Mouse (Mus musculus) lung, embryonic 16.5 days (tissue): ENCODE results near the gene Mrln. TPM values are rescaled to one million over a fixed set of nuclear protein-coding genes. Genes with fewer than 3 reads are reported as not detected.

Source experiments
- ATAC-seq: fragments of 200-750 bp; cut with Nextera tagmentation; 2 replicates; pipeline ENCODE4 v1.8.0; 2017; ENCODE audit warnings: low read depth, mild to moderate bottlenecking, moderate library complexity
- H3K27ac ChIP-seq: fragments of 300-500 bp; sonication (generic); 2 replicates; pipeline ENCODE4 v1.5.1; 2014; ENCODE audit warnings: mild to moderate bottlenecking, control low read depth, low read length
- H3K27me3 ChIP-seq: fragments of 300-500 bp; sonication (generic); 2 replicates; pipeline ENCODE4 v1.6.1; 2014; ENCODE audit warnings: low read depth, low read length, mixed read lengths; ENCODE audit not compliant: control insufficient read depth, insufficient read depth
- H3K36me3 ChIP-seq: fragments of 300-500 bp; sonication (generic); 2 replicates; pipeline ENCODE4 v1.6.1; 2014; ENCODE audit warnings: low read length; ENCODE audit not compliant: control insufficient read depth, insufficient read depth
- H3K4me1 ChIP-seq: fragments of 300-500 bp; sonication (generic); replicated peaks from 2 replicates; pipeline ENCODE4 v1.6.1; 2014; ENCODE audit warnings: low read length, mixed read lengths; ENCODE audit not compliant: control insufficient read depth, insufficient read depth
- H3K4me2 ChIP-seq: fragments of 300-500 bp; sonication (generic); 2 replicates; pipeline ENCODE4 v1.6.1; 2014; ENCODE audit warnings: low read depth, low read length, control low read depth
- H3K4me3 ChIP-seq: fragments of 300-500 bp; sonication (generic); 2 replicates; pipeline ENCODE4 v1.5.1; 2014; ENCODE audit warnings: mild to moderate bottlenecking, low read length, control low read depth
- H3K9ac ChIP-seq: fragments of 300-500 bp; sonication (generic); 2 replicates; pipeline ENCODE4 v1.6.1; 2014; ENCODE audit warnings: low read length, control low read depth
- H3K9me3 ChIP-seq: fragments of 300-500 bp; sonication (generic); 2 replicates; pipeline ENCODE4 v1.6.1; 2016; ENCODE audit warnings: low read length; ENCODE audit not compliant: control insufficient read depth
- WGBS: fragments of 180-500 bp; shearing (Covaris S2); extraction: QIAGEN DNeasy Blood & Tissue Kit; methylation state at CpG from one replicate; pipeline ENCODE4 v1.1.7; 2014; 5-methylcytosine and 5-hydroxymethylcytosine counted together
- polyA plus RNA-seq: library from polyadenylated mRNA; unstranded; fragments of >200 nt; fragmentation: Nextera tagmentation; extraction: Ambion mirVana; gene quantifications from 2 replicates; pipeline ENCODE4 v1.2.1, GENCODE M21; 2015

Mrln gene
- polyA plus RNA-seq, 1 experiment from 2014 or later = 1.6 TPM

DNA sequence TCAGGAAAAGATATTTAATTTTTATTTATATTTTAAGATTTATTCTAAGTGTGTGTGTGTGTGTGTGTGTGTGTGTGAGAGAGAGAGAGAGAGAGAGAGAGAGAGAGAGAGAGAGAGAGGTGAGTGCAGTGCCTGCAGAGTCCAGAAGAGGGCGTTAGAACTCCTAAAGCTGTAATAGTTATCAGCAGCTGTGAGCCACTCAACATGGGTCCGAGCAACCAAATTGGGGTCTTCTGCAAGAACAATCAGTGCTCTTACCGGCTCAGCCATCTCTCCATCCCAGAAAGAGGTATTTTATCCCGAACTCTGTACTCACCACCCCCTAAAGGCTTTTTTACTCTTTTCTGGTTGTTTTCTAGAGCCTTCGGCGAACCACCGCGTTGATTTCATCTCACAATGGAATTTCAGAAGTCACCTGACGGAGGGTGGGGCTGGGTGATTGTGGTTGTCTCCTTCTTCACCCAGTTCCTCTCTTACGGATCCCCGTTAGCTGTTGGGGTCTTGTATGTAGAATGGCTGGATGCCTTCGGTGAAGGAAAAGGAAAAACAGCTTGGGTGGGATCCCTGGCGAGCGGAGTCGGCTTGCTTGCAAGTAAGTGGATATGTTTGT is 51.2 kb downstream of the Mrln start:
- 87% methylated on average over 15 of the region's 15 CpGs for WGBS
- no peaks in the 10 kb centered on the region for H3K27me3 ChIP-seq
- H3K9ac ChIP-seq = no peak overlapping the region
- no peaks in the 10 kb centered on the region for H3K36me3 ChIP-seq
- no peak overlapping the region for H3K4me3 ChIP-seq
- no peak for ATAC-seq
- no peaks in the 10 kb centered on the region for H3K9me3 ChIP-seq
- no peaks in the 10 kb centered on the region for H3K4me1 ChIP-seq
- no peak overlapping the region for H3K4me2 ChIP-seq
- no peak overlapping the region for H3K27ac ChIP-seq

DNA sequence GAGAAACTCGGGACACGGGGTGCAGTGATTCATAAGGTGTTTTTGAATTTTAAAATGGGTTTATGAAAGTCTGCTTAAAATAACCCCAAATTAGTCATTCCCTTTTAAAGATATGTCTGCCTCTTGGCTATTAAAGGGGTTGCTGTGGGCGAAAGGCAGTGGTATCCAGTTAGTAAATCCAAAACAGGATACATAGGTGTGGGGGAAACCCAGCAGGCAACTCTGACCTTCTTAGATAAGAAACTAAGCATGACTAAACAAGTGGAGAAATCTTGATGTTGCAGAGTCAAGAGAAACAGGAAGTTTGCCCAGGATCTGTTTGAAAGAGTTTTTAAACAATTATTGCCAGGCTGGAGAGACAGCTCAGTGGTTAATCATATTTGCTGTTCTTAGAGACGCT is 52.6 kb downstream of the Mrln start:
- Histone ChIP-seq H3K36me3 (no peaks in the 10 kb centered on the region), H3K9me3 (no peaks in the 10 kb centered on the region), H3K9ac (no peak overlapping the region), H3K4me3 (no peak overlapping the region), H3K4me2 (no peak overlapping the region), H3K4me1 (no peaks in the 10 kb centered on the region), H3K27me3 (no peaks in the 10 kb centered on the region), H3K27ac (no peak overlapping the region)
- ATAC-seq = no peak
- WGBS = 55% methylated on average over 4 of the region's 4 CpGs

DNA sequence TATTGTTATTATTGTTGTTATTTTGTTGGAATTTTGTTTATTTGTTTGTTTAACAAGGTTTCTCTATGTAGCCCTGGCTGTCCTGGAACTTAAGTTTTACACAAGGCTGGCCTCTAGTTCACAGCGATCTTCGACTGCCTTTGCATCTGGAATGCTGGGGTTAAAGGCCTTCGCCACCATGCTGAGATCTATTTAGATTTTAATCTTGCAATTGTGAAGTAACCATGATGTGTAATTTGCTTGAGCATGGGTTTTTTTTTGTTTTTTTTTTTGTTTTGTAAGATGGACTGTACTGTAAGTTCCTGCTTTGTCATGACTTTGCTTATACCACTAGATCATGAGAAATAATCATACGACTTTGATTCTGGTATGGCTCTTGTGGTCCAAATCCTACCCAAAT is 56.4 kb downstream of the Mrln start:
- H3K4me2 ChIP-seq = no peak overlapping the region
- H3K9ac ChIP-seq = no peak overlapping the region
- H3K4me1 ChIP-seq = peaks cover 8% of the 10 kb centered on the region
- 80% methylated on average over 4 of the region's 4 CpGs for WGBS
- no peaks in the 10 kb centered on the region for H3K9me3 ChIP-seq
- H3K27ac ChIP-seq = no peak overlapping the region
- ATAC-seq = no peak
- no peaks in the 10 kb centered on the region for H3K27me3 ChIP-seq
- no peaks in the 10 kb centered on the region for H3K36me3 ChIP-seq
- no peak overlapping the region for H3K4me3 ChIP-seq

DNA sequence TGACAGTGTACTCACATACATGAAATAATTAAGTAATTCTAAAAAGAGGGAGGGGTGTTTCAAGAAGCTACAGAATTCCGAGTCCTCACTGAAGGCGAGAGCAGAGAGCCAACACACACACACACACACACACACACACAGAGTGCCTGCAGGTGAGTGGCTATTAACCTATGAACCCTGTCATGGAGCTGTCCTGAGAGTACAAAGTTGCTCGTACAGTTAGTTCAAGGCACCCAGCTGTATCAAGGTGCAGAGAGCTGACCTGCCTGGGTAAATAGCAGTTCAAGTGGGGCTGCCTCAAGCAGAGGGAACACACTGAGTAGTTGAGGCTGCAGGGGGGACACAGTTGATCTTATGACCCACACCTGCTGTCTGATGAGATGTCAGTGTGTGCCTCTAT is 57.6 kb downstream of the Mrln start:
- 59% methylated on average over 3 of the region's 3 CpGs for WGBS
- ATAC-seq = no peak
- H3K4me2 ChIP-seq = no peak overlapping the region
- peaks cover 8% of the 10 kb centered on the region for H3K4me1 ChIP-seq
- H3K36me3 ChIP-seq = no peaks in the 10 kb centered on the region
- no peaks in the 10 kb centered on the region for H3K27me3 ChIP-seq
- H3K27ac ChIP-seq = no peak overlapping the region
- H3K9ac ChIP-seq = no peak overlapping the region
- no peak overlapping the region for H3K4me3 ChIP-seq
- no peaks in the 10 kb centered on the region for H3K9me3 ChIP-seq

DNA sequence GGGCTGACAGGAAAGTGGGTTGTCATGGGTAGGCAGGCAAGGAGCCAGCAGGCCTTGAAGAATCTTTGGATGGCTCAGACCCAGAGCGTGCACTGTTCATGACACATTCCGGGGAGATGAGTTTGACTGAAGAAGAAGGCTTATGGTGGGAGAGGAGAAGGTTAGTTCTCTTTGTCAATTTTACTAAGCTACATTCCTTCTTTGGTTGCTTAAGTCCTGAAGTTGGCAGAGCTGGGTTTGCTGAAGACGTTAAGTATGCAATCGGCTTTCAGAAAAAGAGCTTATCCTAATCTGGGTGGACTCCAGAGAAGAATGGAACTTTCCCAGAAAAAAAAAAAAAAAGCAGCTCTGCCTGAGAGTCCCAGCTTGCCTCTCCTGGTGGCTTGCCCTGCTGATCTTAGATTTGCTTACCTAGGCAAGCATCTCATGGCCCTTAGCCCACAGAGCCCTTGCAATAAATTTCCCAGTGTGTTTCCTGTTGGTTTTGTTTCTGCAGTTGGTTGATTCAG is 59.3 kb downstream of the Mrln start:
- Histone ChIP-seq H3K4me1 (peaks cover 8% of the 10 kb centered on the region), H3K9me3 (no peaks in the 10 kb centered on the region), H3K9ac (no peak overlapping the region), H3K27me3 (no peaks in the 10 kb centered on the region), H3K4me3 (no peak overlapping the region), H3K27ac (no peak overlapping the region), H3K36me3 (no peaks in the 10 kb centered on the region), H3K4me2 (no peak overlapping the region)
- 55% methylated on average over 4 of the region's 4 CpGs for WGBS
- peak; percentile 31; the same call in 1 of the 2 replicates for ATAC-seq

DNA sequence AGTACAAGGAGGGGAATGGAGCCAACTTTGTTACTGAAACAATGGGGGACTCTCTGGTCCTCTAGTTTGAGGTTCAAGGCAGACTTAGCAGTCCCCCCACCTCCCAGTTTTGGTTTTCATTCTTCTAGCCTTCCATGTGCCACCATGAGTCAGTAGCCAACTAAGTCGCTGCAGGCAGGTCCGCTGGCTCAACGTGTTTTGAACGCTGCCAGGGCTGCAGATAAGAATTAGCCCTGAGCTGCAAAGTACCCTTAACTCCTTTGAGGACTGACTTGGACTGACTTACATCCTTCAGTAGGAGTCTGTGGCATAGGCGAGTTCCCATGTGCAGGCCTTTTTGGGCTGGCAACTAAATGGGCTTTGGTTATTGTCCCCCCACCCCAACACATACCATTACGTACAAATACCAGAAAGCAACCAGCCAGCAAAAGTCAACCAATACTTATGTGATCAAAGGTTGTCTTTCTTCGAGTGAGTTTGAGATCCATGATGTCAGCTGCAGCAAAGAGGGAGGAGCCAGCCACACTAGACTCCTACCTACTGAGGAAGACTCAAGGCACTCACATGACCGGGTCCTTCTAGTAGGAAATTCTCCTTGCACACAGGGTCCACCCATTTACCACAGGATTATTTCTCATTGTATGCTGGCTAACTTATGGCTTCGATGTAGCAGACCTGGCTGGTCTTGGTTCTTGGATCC is 60.0 kb downstream of the Mrln start:
- Histone ChIP-seq H3K4me2 (no peak overlapping the region), H3K4me1 (peaks cover 10% of the 10 kb centered on the region), H3K36me3 (no peaks in the 10 kb centered on the region), H3K27me3 (no peaks in the 10 kb centered on the region), H3K27ac (no peak overlapping the region), H3K9me3 (no peaks in the 10 kb centered on the region), H3K9ac (no peak overlapping the region), H3K4me3 (no peak overlapping the region)
- ATAC-seq = no peak
- WGBS = 71% methylated on average over 9 of the region's 9 CpGs

DNA sequence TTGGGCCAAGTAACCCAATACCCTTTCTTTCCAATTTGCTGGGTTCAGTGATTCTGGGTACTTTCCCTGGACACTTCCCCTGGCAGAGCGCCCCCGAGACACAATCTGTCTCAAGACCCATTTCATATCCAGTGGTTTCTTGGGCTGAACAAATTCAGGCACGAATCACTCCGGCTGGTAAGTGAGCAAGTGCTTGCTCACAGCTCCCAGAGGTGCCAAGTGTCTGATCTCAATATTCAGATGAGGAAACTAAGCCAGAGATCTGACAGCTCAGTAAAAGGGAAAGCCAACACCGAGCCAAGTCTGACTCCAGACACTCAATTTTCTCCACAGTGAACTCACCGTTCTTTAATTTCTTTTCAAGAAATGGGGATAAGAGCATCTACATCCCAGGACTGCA is 62.0 kb downstream of the Mrln start:
- WGBS = 83% methylated on average over 6 of the region's 6 CpGs
- Histone ChIP-seq H3K27me3 (no peaks in the 10 kb centered on the region), H3K4me2 (no peak overlapping the region), H3K9ac (no peak overlapping the region), H3K36me3 (no peaks in the 10 kb centered on the region), H3K4me1 (peaks cover 10% of the 10 kb centered on the region), H3K4me3 (no peak overlapping the region), H3K27ac (no peak overlapping the region), H3K9me3 (no peaks in the 10 kb centered on the region)
- no peak for ATAC-seq

GRCm38 (mm10) chr10:70268581-70269446 is 64.3 kb downstream of the Mrln start:
- no peak overlapping the region for H3K4me2 ChIP-seq
- H3K4me3 ChIP-seq = no peak overlapping the region
- H3K9ac ChIP-seq = no peak overlapping the region
- H3K27me3 ChIP-seq = no peaks in the 10 kb centered on the region
- no peak for ATAC-seq
- peaks cover 6% of the 10 kb centered on the region for H3K4me1 ChIP-seq
- H3K36me3 ChIP-seq = no peaks in the 10 kb centered on the region
- no peaks in the 10 kb centered on the region for H3K9me3 ChIP-seq
- H3K27ac ChIP-seq = no peak overlapping the region
- 68% methylated on average over 23 of the region's 23 CpGs for WGBS
